Mouse (Mus musculus): ENCODE results near the gene Cdc42ep3. TPM values are rescaled to one million over a fixed set of nuclear protein-coding genes. Genes with fewer than 3 reads are reported as not detected.

Gene Cdc42ep3
- polyA plus RNA-seq, 1 experiment from 2014 or later, result 41.0 TPM

GRCm38 (mm10) chr17:79337494-79337893, 17.4 kb downstream of the Cdc42ep3 start:
- ATAC-seq, result no peak
- no peaks in the 10 kb centered on the region for H3K4me1 ChIP-seq (replicated peaks; ENCODE audit: control insufficient read depth, insufficient read depth, low read length)
- no peak overlapping the region for H3K9ac ChIP-seq (ENCODE audit: low read depth, low read length)
- H3K9me3 ChIP-seq (ENCODE audit: control insufficient read depth), result no peaks in the 10 kb centered on the region
- H3K4me3 ChIP-seq (ENCODE audit: low read depth, low read length), result no peak overlapping the region
- H3K27me3 ChIP-seq (replicated peaks; ENCODE audit: control insufficient read depth, insufficient read depth, low read length), result no peaks in the 10 kb centered on the region
- 0 out of 2 replicates have a peak, but pooled peaks cover 6% of the 10 kb centered on the region for H3K36me3 ChIP-seq (ENCODE audit: control insufficient read depth, insufficient read depth)
- H3K27ac ChIP-seq (ENCODE audit: low read depth, low read length), result no peak overlapping the region
- 79% methylated on average over 3 of the region's 3 CpGs for WGBS
- H3K4me2 ChIP-seq (replicated peaks; ENCODE audit: low read depth), result no peak overlapping the region
- no peak for TF ChIP-seq CTCF (IDR thresholded peaks at IDR 0.05; ENCODE audit: low read depth)

DNA sequence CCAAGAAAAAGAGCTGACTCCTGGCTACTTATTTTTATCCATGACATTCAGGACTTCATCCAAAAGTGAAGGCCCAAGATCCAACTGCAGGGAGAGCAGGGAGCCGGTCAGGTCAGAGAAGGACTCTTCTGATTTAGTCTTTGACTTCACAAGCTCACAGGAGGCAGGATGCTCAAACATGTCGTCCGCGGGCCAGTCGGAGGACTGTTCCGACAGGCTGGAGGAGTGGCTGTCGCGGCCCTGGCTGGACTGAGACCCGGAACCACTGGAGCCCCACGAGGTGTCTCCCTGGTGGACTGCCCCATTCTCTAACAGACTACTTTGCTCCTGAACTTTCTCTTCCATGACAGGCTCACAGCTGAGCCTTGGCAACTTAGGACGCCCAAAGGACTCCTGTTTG, 20.2 kb downstream of the Cdc42ep3 start:
- no peak overlapping the region for H3K4me3 ChIP-seq (ENCODE audit: low read depth, low read length)
- H3K9ac ChIP-seq (ENCODE audit: low read depth, low read length), result no peak overlapping the region
- H3K4me2 ChIP-seq (replicated peaks; ENCODE audit: low read depth), result no peak overlapping the region
- no peaks in the 10 kb centered on the region for H3K4me1 ChIP-seq (replicated peaks; ENCODE audit: control insufficient read depth, insufficient read depth, low read length)
- 0 out of 2 replicates have a peak, but pooled peaks cover 6% of the 10 kb centered on the region for H3K36me3 ChIP-seq (ENCODE audit: control insufficient read depth, insufficient read depth)
- H3K27me3 ChIP-seq (replicated peaks; ENCODE audit: control insufficient read depth, insufficient read depth, low read length), result no peaks in the 10 kb centered on the region
- no peaks in the 10 kb centered on the region for H3K9me3 ChIP-seq (ENCODE audit: control insufficient read depth)
- ATAC-seq, result no peak
- no peak for TF ChIP-seq CTCF (IDR thresholded peaks at IDR 0.05; ENCODE audit: low read depth)
- H3K27ac ChIP-seq (ENCODE audit: low read depth, low read length), result no peak overlapping the region
- 89% methylated on average over 11 of the region's 11 CpGs for WGBS

DNA sequence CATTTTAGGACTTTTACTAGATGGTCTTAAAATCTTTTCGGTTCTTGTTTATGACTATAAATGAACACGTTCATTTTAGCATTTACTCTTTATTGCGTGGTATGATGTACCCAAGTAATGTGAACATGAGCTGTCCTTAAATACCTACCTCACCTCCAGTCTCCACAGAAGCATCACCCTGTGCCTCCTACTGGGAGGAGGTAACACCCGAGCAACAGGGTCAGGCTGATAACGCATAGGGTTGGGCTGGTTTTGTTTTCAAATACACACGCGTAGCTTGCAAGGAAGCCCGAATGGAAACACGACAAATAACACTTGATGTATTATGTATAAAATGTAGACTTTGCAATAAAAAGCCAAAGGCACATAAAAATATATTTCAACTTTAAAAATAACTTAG, 21.2 kb downstream of the Cdc42ep3 start:
- no peak overlapping the region for H3K4me2 ChIP-seq (replicated peaks; ENCODE audit: low read depth)
- H3K27ac ChIP-seq (ENCODE audit: low read depth, low read length), result no peak overlapping the region
- TF ChIP-seq CTCF (IDR thresholded peaks at IDR 0.05; ENCODE audit: low read depth), result no peak
- H3K36me3 ChIP-seq (ENCODE audit: control insufficient read depth, insufficient read depth), result 0 out of 2 replicates have a peak, but pooled peaks cover 6% of the 10 kb centered on the region
- no peak for ATAC-seq
- no peaks in the 10 kb centered on the region for H3K4me1 ChIP-seq (replicated peaks; ENCODE audit: control insufficient read depth, insufficient read depth, low read length)
- no peak overlapping the region for H3K4me3 ChIP-seq (ENCODE audit: low read depth, low read length)
- H3K27me3 ChIP-seq (replicated peaks; ENCODE audit: control insufficient read depth, insufficient read depth, low read length), result no peaks in the 10 kb centered on the region
- no peaks in the 10 kb centered on the region for H3K9me3 ChIP-seq (ENCODE audit: control insufficient read depth)
- WGBS, result 84% methylated on average over 9 of the region's 9 CpGs
- no peak overlapping the region for H3K9ac ChIP-seq (ENCODE audit: low read depth, low read length)

GRCm38 (mm10) chr17:79332864-79333263, 22.0 kb downstream of the Cdc42ep3 start:
- Histone ChIP-seq H3K27me3 (replicated peaks; ENCODE audit: control insufficient read depth, insufficient read depth, low read length) (no peaks in the 10 kb centered on the region), H3K27ac (ENCODE audit: low read depth, low read length) (no peak overlapping the region), H3K9me3 (ENCODE audit: control insufficient read depth) (no peaks in the 10 kb centered on the region), H3K4me2 (replicated peaks; ENCODE audit: low read depth) (no peak overlapping the region), H3K9ac (ENCODE audit: low read depth, low read length) (no peak overlapping the region), H3K36me3 (ENCODE audit: control insufficient read depth, insufficient read depth) (0 out of 2 replicates have a peak, but pooled peaks cover 6% of the 10 kb centered on the region), H3K4me3 (ENCODE audit: low read depth, low read length) (no peak overlapping the region), H3K4me1 (replicated peaks; ENCODE audit: control insufficient read depth, insufficient read depth, low read length) (no peaks in the 10 kb centered on the region)
- 59% methylated on average over 3 of the region's 3 CpGs for WGBS
- TF ChIP-seq CTCF (IDR thresholded peaks at IDR 0.05; ENCODE audit: low read depth), result no peak
- no peak for ATAC-seq

- no peaks in the 10 kb centered on the region for H3K9me3 ChIP-seq (ENCODE audit: control insufficient read depth)
- no peak overlapping the region for H3K27ac ChIP-seq (ENCODE audit: low read depth, low read length)
- H3K27me3 ChIP-seq (replicated peaks; ENCODE audit: control insufficient read depth, insufficient read depth, low read length), result no peaks in the 10 kb centered on the region
- 91% methylated on average over 2 of the region's 2 CpGs for WGBS
- no peaks in the 10 kb centered on the region for H3K4me1 ChIP-seq (replicated peaks; ENCODE audit: control insufficient read depth, insufficient read depth, low read length)
- no peak overlapping the region for H3K4me2 ChIP-seq (replicated peaks; ENCODE audit: low read depth)
- ATAC-seq, result no peak
- H3K36me3 ChIP-seq (ENCODE audit: control insufficient read depth, insufficient read depth), result 0 out of 2 replicates have a peak, but pooled peaks cover 4% of the 10 kb centered on the region
- H3K4me3 ChIP-seq (ENCODE audit: low read depth, low read length), result no peak overlapping the region
- TF ChIP-seq CTCF (IDR thresholded peaks at IDR 0.05; ENCODE audit: low read depth), result no peak
- no peak overlapping the region for H3K9ac ChIP-seq (ENCODE audit: low read depth, low read length)
These were observed 24.5 kb downstream of the Cdc42ep3 start for GRCm38 (mm10) chr17:79330397-79330796.

DNA sequence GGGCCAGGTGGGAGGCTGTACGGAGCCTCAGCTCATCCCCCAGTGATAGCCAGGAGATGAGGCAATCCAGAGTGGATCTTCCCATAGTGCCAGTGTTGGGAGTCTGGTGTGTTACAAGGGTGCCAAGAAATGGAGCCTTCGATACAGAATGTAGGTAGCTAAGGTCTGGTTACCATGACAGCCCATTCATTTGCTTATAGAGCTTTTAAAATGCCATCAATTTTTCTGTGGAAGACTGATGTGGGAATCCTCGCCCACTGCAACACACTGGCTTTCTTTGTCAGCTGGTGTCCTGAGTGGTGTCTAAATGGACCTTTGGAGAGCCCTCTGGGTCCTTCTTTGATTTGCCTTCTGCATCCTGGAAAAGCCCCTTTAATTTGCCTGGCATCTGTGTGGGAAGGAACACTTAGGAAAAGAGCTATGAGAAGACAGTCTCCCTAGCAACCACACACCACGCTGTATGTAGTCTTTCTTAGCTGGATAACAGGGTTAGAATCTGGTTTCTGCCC, 28.0 kb downstream of the Cdc42ep3 start:
- ATAC-seq, result no peak

More for the DNA sequence above, 28.0 kb downstream of the Cdc42ep3 start:
- Histone ChIP-seq H3K4me1 (replicated peaks; ENCODE audit: control insufficient read depth, insufficient read depth, low read length) (no peaks in the 10 kb centered on the region), H3K36me3 (ENCODE audit: control insufficient read depth, insufficient read depth) (no peaks in the 10 kb centered on the region), H3K4me3 (ENCODE audit: low read depth, low read length) (no peak overlapping the region), H3K4me2 (replicated peaks; ENCODE audit: low read depth) (no peak overlapping the region), H3K9ac (ENCODE audit: low read depth, low read length) (no peak overlapping the region), H3K27me3 (replicated peaks; ENCODE audit: control insufficient read depth, insufficient read depth, low read length) (no peaks in the 10 kb centered on the region), H3K27ac (ENCODE audit: low read depth, low read length) (no peak overlapping the region), H3K9me3 (ENCODE audit: control insufficient read depth) (no peaks in the 10 kb centered on the region)
- 80% methylated on average over 4 of the region's 4 CpGs for WGBS
- no peak for TF ChIP-seq CTCF (IDR thresholded peaks at IDR 0.05; ENCODE audit: low read depth)

Measured in intestine, postnatal 0 days (tissue).